Mouse (Mus musculus) small intestine, adult 2 months (tissue): ENCODE data around the gene Tlk1.
"Not testable (repeated sequence)": the region's sequence is repeated elsewhere in the genome, so short reads cannot be mapped to it uniquely, and the experiment has no call there.

Source experiments
- CTCF ChIP-seq: fragments of 200-500 bp; IDR thresholded peaks from 2 replicates; pipeline ENCODE4 v1.5.1; 2012; ENCODE audit warnings: low read depth, mild to moderate bottlenecking, control low read depth, inconsistent platforms, low read length, moderate library complexity, mixed read lengths; ENCODE audit not compliant: insufficient replicate concordance, insufficient read length; ENCODE audit errors: extremely low read depth
- POLR2A ChIP-seq: fragments of 200-500 bp; IDR thresholded peaks from 2 replicates; pipeline ENCODE4 v1.6.1; 2012; ENCODE audit warnings: low read depth, mild to moderate bottlenecking, control low read depth, inconsistent platforms, low read length, moderate library complexity

- TF ChIP-seq CTCF, POLR2A: not testable (repeated sequence)
Observed at GRCm38 (mm10) chr2:70807678-70808077, 17.9 kb downstream of the Tlk1 start.
